Mouse (Mus musculus): ENCODE data around the gene Copz2. TPM values are rescaled to one million over a fixed set of nuclear protein-coding genes. Genes with fewer than 3 reads are reported as not detected.

The Copz2 gene
- total and polyA plus RNA-seq, 2 experiments from 2014 or later = 6.3 to 26.4 TPM

DNA sequence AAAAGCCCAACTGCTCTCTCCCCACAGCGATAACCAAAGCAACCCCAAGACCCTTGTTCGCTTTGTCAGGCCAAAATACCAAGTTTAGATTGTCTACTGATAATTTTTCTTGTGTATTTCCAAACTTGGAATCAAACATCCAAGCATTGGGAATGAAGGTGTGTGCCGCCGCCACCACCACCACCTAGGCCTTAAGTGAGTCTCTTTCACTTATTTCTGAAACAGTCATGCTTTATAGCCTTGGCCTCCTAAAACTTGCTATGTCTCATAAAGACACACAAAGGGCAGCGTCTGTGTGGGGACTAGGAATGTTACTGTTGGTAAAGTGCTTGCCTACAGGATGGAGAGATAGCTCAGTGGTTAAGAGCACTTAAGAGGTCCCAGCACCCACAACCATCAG, 35.8 kb upstream of the Copz2 start:
- Histone ChIP-seq H3K4me2 (ENCODE audit: low read depth, low read length) (no peak overlapping the region), H3K4me3 (ENCODE audit: low read length) (no peak overlapping the region), H3K9me3 (ENCODE audit: low read length) (no peaks in the 10 kb centered on the region), H3K4me1 (ENCODE audit: insufficient read depth, low read length) (no peaks in the 10 kb centered on the region), H3K36me3 (ENCODE audit: insufficient read depth, low read length) (peaks cover 37% of the 10 kb centered on the region), H3K9ac (replicated peaks; ENCODE audit: low read length) (no peak overlapping the region), H3K27me3 (ENCODE audit: insufficient read depth, low read length) (no peaks in the 10 kb centered on the region), H3K27ac (no peak overlapping the region)
- DNase-seq (ENCODE audit: low spot score) = no peak
- no peak for ATAC-seq
- TF ChIP-seq CTCF (IDR thresholded peaks at IDR 0.05; ENCODE audit: low read depth) = no peak
- WGBS = 87% methylated on average over 5 of the region's 5 CpGs

DNA sequence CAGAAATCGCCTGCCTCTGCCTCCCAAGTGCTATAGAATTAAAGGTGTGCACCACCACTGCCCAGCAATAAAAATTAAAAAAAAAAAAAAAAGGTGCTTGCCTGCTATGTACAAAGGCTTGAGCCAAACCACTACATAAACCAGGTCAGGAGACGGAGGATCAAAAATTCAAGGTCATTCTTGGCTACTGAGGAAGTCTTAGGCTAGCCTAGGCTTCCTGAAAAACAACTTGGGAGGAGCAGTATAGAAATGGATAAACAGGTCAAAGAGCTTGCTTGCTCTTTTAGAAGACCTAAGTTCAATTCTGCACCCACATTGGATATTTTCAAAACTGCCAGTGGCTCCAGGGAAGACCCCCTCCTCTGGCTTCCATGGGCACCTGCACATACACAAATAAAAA, 35.2 kb upstream of the Copz2 start:
- no peak overlapping the region for H3K27ac ChIP-seq
- DNase-seq (ENCODE audit: low spot score) (no peak), ATAC-seq (no peak)
- TF ChIP-seq CTCF (IDR thresholded peaks at IDR 0.05; ENCODE audit: low read depth) = no peak
- no peak overlapping the region for H3K4me2 ChIP-seq (ENCODE audit: low read depth, low read length)
- no peaks in the 10 kb centered on the region for H3K9me3 ChIP-seq (ENCODE audit: low read length)
- peaks cover 43% of the 10 kb centered on the region for H3K36me3 ChIP-seq (ENCODE audit: insufficient read depth, low read length)
- no peaks in the 10 kb centered on the region for H3K4me1 ChIP-seq (ENCODE audit: insufficient read depth, low read length)
- no peak overlapping the region for H3K9ac ChIP-seq (replicated peaks; ENCODE audit: low read length)
- H3K27me3 ChIP-seq (ENCODE audit: insufficient read depth, low read length) = no peaks in the 10 kb centered on the region
- H3K4me3 ChIP-seq (ENCODE audit: low read length) = no peak overlapping the region
- 83% methylated on average over 2 of the region's 2 CpGs for WGBS

DNA sequence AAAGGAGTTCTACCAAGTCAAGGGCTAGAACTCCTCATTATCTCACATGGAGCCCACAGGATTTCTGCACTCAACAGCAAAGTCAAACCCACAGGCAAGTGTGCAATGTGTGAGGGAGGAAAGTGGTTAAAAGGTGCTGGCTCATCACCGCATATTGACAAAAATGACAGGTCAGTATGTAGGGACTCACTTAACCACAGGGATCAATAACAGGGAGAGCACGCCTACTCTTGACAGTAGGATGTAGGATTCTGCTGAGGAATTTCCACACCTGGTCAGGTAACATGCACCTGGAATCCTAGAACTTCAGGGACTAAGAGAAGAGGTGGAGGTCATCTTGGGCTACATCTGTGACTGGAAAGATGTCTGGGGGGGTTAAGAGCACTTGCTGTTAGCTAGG, 33.8 kb upstream of the Copz2 start:
- TF ChIP-seq CTCF (IDR thresholded peaks at IDR 0.05; ENCODE audit: low read depth) = no peak

DNA sequence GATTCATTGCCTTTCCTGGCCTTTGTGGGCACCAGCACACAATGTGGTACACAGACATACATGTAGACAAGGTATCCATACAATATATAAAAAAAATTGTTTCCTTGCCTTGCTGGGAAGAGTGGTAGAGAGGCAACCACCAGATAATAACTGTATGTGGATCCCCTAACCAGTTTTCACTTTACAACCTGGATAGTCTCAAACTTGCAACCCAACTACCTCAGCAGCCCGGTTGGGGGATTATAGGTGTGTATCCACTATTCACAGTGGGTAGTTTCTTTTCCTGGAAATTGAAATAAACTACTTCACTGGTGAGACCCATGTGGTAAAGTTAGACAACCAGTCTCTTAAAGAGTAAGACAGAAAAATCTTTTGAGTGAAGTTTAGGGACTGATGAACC, 33.2 kb upstream of the Copz2 start:
- Histone ChIP-seq H3K9me3 (ENCODE audit: low read length) (no peaks in the 10 kb centered on the region), H3K9ac (replicated peaks; ENCODE audit: low read length) (no peak overlapping the region), H3K4me2 (ENCODE audit: low read depth, low read length) (no peak overlapping the region), H3K27me3 (ENCODE audit: insufficient read depth, low read length) (no peaks in the 10 kb centered on the region), H3K36me3 (ENCODE audit: insufficient read depth, low read length) (peaks cover 58% of the 10 kb centered on the region), H3K4me3 (ENCODE audit: low read length) (no peak overlapping the region), H3K27ac (no peak overlapping the region), H3K4me1 (ENCODE audit: insufficient read depth, low read length) (no peaks in the 10 kb centered on the region)
- TF ChIP-seq CTCF (IDR thresholded peaks at IDR 0.05; ENCODE audit: low read depth) = no peak
- WGBS = 94% methylated on average over 1 of the region's 1 CpGs
- DNase-seq (ENCODE audit: low spot score) (no peak), ATAC-seq (no peak)

More for the DNA sequence above, 33.8 kb upstream of the Copz2 start:
- no peak overlapping the region for H3K4me2 ChIP-seq (ENCODE audit: low read depth, low read length)
- DNase-seq (ENCODE audit: low spot score) (no peak), ATAC-seq (no peak)
- 100% methylated on average over 2 of the region's 2 CpGs for WGBS
- H3K27me3 ChIP-seq (ENCODE audit: insufficient read depth, low read length) = no peaks in the 10 kb centered on the region
- no peak overlapping the region for H3K4me3 ChIP-seq (ENCODE audit: low read length)
- H3K27ac ChIP-seq = no peak overlapping the region
- no peaks in the 10 kb centered on the region for H3K4me1 ChIP-seq (ENCODE audit: insufficient read depth, low read length)
- no peaks in the 10 kb centered on the region for H3K9me3 ChIP-seq (ENCODE audit: low read length)
- H3K9ac ChIP-seq (replicated peaks; ENCODE audit: low read length) = no peak overlapping the region
- peaks cover 52% of the 10 kb centered on the region for H3K36me3 ChIP-seq (ENCODE audit: insufficient read depth, low read length)

DNA sequence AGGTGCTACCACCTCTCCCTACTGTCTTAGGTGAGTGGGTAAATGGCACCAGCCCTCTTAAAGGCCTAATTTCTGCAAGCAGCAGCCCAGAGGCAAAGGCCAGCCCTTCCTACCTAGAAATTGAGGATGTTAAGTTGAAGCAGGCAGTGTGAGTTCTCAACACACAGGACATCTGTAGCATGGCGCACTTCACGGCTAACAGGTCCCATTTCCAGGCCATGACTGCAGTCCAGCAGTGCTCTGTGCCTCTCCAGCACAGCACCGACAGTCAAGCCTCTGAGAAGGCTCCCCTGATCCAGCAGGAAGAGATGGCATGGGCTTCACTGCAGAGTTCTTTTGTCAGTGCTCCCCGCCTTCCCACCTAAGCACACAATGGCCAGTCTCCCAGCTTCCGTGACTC, 32.7 kb upstream of the Copz2 start:
- H3K4me2 ChIP-seq (ENCODE audit: low read depth, low read length) = no peak overlapping the region
- DNase-seq (ENCODE audit: low spot score) = no peak
- 49% methylated on average over 5 of the region's 5 CpGs for WGBS
- H3K9ac ChIP-seq (replicated peaks; ENCODE audit: low read length) = no peak overlapping the region
- H3K4me1 ChIP-seq (ENCODE audit: insufficient read depth, low read length) = no peaks in the 10 kb centered on the region
- TF ChIP-seq CTCF (IDR thresholded peaks at IDR 0.05; ENCODE audit: low read depth) = no peak
- no peak overlapping the region for H3K4me3 ChIP-seq (ENCODE audit: low read length)
- no peaks in the 10 kb centered on the region for H3K9me3 ChIP-seq (ENCODE audit: low read length)
- H3K36me3 ChIP-seq (ENCODE audit: insufficient read depth, low read length) = peaks cover 61% of the 10 kb centered on the region
- no peak for ATAC-seq
- no peaks in the 10 kb centered on the region for H3K27me3 ChIP-seq (ENCODE audit: insufficient read depth, low read length)
- no peak overlapping the region for H3K27ac ChIP-seq

DNA sequence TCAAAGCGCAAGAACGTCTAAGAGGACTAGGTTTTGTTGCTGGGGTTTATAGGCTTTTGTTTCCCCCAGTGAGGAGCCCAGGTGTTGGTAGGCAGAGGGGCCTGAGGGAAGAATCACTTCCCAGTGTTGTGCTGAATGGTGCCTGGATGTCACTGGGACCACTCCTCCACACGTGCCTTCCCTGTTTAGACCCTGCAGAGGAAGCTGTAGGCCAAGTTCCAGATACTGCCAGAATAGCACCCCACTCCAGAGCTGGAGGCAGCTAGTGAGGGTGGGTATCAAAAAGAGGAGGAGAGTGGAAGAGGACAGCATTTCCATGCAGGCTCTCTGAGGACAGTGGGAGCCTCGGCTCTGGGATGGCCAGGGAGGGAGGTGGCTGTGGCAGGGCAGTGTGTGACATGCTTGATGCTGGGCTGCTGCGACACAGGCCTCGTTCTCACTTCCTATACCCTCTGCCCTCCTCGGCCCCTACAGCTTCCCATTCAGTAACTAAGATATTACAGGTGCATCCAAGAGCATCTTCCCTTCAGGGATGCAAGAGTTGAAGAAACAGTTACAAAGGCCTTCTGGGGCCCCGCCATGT, 31.5 kb upstream of the Copz2 start:
- Histone ChIP-seq H3K36me3 (ENCODE audit: insufficient read depth, low read length) (peaks cover 61% of the 10 kb centered on the region), H3K4me3 (ENCODE audit: low read length) (no peak overlapping the region), H3K4me1 (ENCODE audit: insufficient read depth, low read length) (peaks cover 3% of the 10 kb centered on the region; the same call in 1 of the 2 replicates), H3K9me3 (ENCODE audit: low read length) (no peaks in the 10 kb centered on the region), H3K9ac (replicated peaks; ENCODE audit: low read length) (no peak overlapping the region), H3K27me3 (ENCODE audit: insufficient read depth, low read length) (no peaks in the 10 kb centered on the region), H3K27ac (no peak overlapping the region), H3K4me2 (ENCODE audit: low read depth, low read length) (no peak overlapping the region)
- WGBS = 78% methylated on average over 8 of the region's 8 CpGs
- no peak for DNase-seq (ENCODE audit: low spot score)
- TF ChIP-seq CTCF (IDR thresholded peaks at IDR 0.05; ENCODE audit: low read depth) = no peak
- ATAC-seq = no peak

DNA sequence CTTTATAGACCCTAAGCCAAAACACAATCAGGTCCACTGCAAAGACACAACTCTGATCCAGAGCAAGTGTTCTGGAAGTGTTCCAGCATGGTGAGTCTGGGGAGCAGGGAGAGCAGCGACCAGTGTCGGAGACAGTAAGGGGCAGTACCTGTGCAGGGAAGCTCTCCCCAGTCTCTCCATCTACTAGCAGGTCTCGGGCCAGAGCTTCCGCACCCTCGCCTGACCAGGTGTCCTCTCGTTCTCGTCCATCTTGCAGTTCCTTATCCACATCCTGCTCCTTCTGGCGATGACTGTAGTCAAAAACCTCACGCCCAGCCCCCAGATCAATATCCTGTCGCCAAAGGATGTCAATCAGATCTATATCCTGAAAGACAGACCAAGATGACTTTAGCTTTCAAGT, 27.7 kb upstream of the Copz2 start:
- Histone ChIP-seq H3K4me1 (ENCODE audit: insufficient read depth, low read length) (peaks cover 31% of the 10 kb centered on the region), H3K36me3 (ENCODE audit: insufficient read depth, low read length) (peaks cover 43% of the 10 kb centered on the region), H3K9me3 (ENCODE audit: low read length) (no peaks in the 10 kb centered on the region), H3K9ac (replicated peaks; ENCODE audit: low read length) (no peak overlapping the region), H3K4me2 (ENCODE audit: low read depth, low read length) (no peak overlapping the region), H3K27me3 (ENCODE audit: insufficient read depth, low read length) (no peaks in the 10 kb centered on the region), H3K4me3 (ENCODE audit: low read length) (no peak overlapping the region), H3K27ac (no peak overlapping the region)
- no peak for DNase-seq (ENCODE audit: low spot score)
- no peak for ATAC-seq
- TF ChIP-seq CTCF (IDR thresholded peaks at IDR 0.05; ENCODE audit: low read depth) = no peak
- 92% methylated on average over 10 of the region's 10 CpGs for WGBS

All from hindbrain, postnatal 0 days (tissue).